Mouse (Mus musculus) adrenal gland, postnatal 14 days (tissue): ENCODE data around the gene Epas1. TPM values are rescaled to one million over a fixed set of nuclear protein-coding genes. Genes with fewer than 3 reads are reported as not detected.

Source experiments
- DNase-seq: peaks from one replicate; pipeline ENCODE4 v3.0.0; 2021; ENCODE audit warnings: mixed read lengths
- total RNA-seq: library from RNA; stranded (reverse); gene quantifications from 2 replicates; pipeline ENCODE4 v1.2.3, GENCODE M21; 2021

The Epas1 gene
- total RNA-seq, 1 experiment from 2014 or later, result 226 TPM

- no peak for DNase-seq
These were observed 75.0 kb downstream of the Epas1 start for GRCm38 (mm10) chr17:86828500-86828899.

GRCm38 (mm10) chr17:86829383-86830175 is 76.1 kb downstream of the Epas1 start:
- no peak for DNase-seq

GRCm38 (mm10) chr17:86830893-86831292 is 77.4 kb downstream of the Epas1 start:
- DNase-seq, result no peak

GRCm38 (mm10) chr17:86832562-86833327 is 79.2 kb downstream of the Epas1 start:
- peak; percentile 80 for DNase-seq

GRCm38 (mm10) chr17:86833945-86834344 is 80.4 kb downstream of the Epas1 start:
- no peak for DNase-seq

- no peak for DNase-seq
These were observed 85.8 kb downstream of the Epas1 start for GRCm38 (mm10) chr17:86839308-86839707.

- DNase-seq, result no peak
These were observed 97.3 kb downstream of the Epas1 start for GRCm38 (mm10) chr17:86850700-86851337.

- no peak for DNase-seq
These were observed 98.3 kb downstream of the Epas1 start for GRCm38 (mm10) chr17:86851782-86852181.

GRCm38 (mm10) chr17:86852591-86853031 is 99.1 kb downstream of the Epas1 start:
- DNase-seq, result no peak

GRCm38 (mm10) chr17:86870586-86870985 is 117.1 kb downstream of the Epas1 start:
- no peak for DNase-seq

GRCm38 (mm10) chr17:86872643-86873042 is 119.1 kb downstream of the Epas1 start:
- DNase-seq, result no peak

- no peak for DNase-seq
These were observed 123.4 kb downstream of the Epas1 start for GRCm38 (mm10) chr17:86876940-86877339.

GRCm38 (mm10) chr17:86877747-86878146 is 124.2 kb downstream of the Epas1 start:
- DNase-seq, result no peak

GRCm38 (mm10) chr17:86880056-86880455 is 126.6 kb downstream of the Epas1 start:
- DNase-seq, result no peak

- no peak for DNase-seq
These were observed 127.1 kb downstream of the Epas1 start for GRCm38 (mm10) chr17:86880461-86881044.

Other genes with a start within 250 kb of the Epas1 start
- 0.38 TPM in 1 of 2 replicates, not detected in the other for gene Gm10309, start 248.5 kb upstream of the Epas1 start, total RNA-seq
- gene Tmem247, start 163.6 kb downstream of the Epas1 start, total RNA-seq, result not detected in 2 replicates
- not detected in 2 replicates for gene Atp6v1e2, start 194.2 kb downstream of the Epas1 start, total RNA-seq
- 89.9 and 90.8 TPM in 2 replicates for gene Rhoq, start 209.4 kb downstream of the Epas1 start, total RNA-seq